In the genomic region with DNA sequence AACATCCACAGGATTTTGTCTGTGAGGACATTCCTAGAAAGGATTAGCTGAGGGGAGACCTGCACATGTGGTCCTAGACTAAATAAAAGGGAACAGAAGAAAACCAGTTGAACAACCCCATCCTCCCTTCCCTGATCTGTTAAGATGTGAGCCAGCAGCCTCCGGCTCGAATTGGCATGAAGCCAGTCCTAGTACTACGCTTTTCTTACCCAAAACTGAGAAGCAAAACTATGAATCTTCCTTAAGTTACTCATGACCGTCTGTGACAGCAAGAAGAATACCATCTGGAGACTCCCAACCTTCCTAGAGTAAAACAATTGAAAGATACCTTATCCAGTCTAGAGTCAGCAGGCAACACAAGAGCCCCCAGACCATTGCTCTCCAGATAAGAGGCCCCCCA, we compare ENCODE assay signal across 37 mouse cellular contexts. TPM values are rescaled to one million over a fixed set of nuclear protein-coding genes. Genes with fewer than 3 reads are reported as not detected.
A peak's percentile ranks its signal among the peaks of the same experiment; 100 is the strongest.
DNase-seq lines count a peak whose midpoint lies in the region; TF ChIP-seq lines count a peak whose summit lies in the region.
"Had no signal": no experiment of that assay in that cellular context is flagged by ENCODE, and none has a peak within 500 bp of the region (broad histone marks: within the 10 kb centered on the region; RNA-seq: fewer than 3 reads in every experiment).

No protein-coding gene starts in this region.

- intact Hi-C loops in left cerebral cortex, postnatal 25 days (cut with DNase I) = no loop called here
- intact Hi-C loops in left cerebral cortex, postnatal 4 days (cut with DNase I) = no loop called here

- H3K4me3 ChIP-seq in layer of hippocampus, adult 2 months = no peak overlapping the region
- H3K4me3 ChIP-seq: embryonic facial prominence, embryonic 12.5 days; forebrain, embryonic 10.5 days; forebrain, embryonic 15.5 days; heart, embryonic 10.5 days; heart, embryonic 15.5 days; hindbrain, embryonic 12.5 days; limb, embryonic 13.5 days; liver, embryonic 12.5 days; midbrain, embryonic 12.5 days; myocyte; neural tube, embryonic 12.5 days had no signal

- peak; percentile 16 to 50 for DNase-seq in layer of hippocampus, adult 2 months (ENCODE audit: low spot score in 2 of 2)
- DNase-seq in layer of hippocampus, postnatal 25 days (ENCODE audit: extremely low spot score in 1 of 2, low spot score in 1 of 2) = no peak
- peak; percentile 21 to 48 for DNase-seq in left cerebral cortex, postnatal 25 days (ENCODE audit: low spot score in 2 of 2)
- no peak for DNase-seq in left cerebral cortex, postnatal 4 days
- peak; percentile 27 for DNase-seq in right cerebral cortex, postnatal 14 days
- no peak for DNase-seq in right cerebral cortex, postnatal 25 days
- peak; percentile 12 for DNase-seq in telencephalon, adult 2 months (ENCODE audit: low read depth, low spot score)
- no peak for DNase-seq in gastrocnemius, postnatal 4 days (ENCODE audit: low spot score in 2 of 2)
- DNase-seq: adrenal gland, adult 8-10 months; B cell, adult 2 months; cerebellum, adult 8-10 months; cerebellum, postnatal 36 days; heart, postnatal 36 days; kidney, adult 8-10 months; kidney, postnatal 4 days; liver, postnatal 0 days; lung, postnatal 14 days; right cerebral cortex, adult 18-20 months; thymus, postnatal 14 days had no signal

- no peak for TF ChIP-seq CTCF in layer of hippocampus, adult 2 months (conservative IDR thresholded peaks at IDR 0.05)

- H3K27ac ChIP-seq in layer of hippocampus, adult 2 months = no peak overlapping the region
- H3K27ac ChIP-seq: embryonic facial prominence, embryonic 12.5 days; forebrain, embryonic 10.5 days; forebrain, embryonic 15.5 days; heart, embryonic 10.5 days; heart, embryonic 15.5 days; hindbrain, embryonic 12.5 days; hindbrain, postnatal 0 days; kidney, postnatal 0 days; limb, embryonic 13.5 days; liver, embryonic 12.5 days; midbrain, embryonic 12.5 days; neural tube, embryonic 12.5 days had no signal

RNA-seq across cellular contexts. Expression of a gene that starts 15.9 kb away (rescaled TPM):
- total RNA-seq in layer of hippocampus, adult 2 months (2021) = under 1 TPM in 1 of 2 experiments, not detected in 1; 0.29 TPM
- under 1 TPM; 0.26 to 0.54 TPM for total RNA-seq in layer of hippocampus, postnatal 25 days (2021)
- 1 to 10 TPM in 1 of 2 experiments, not detected in 1; 3.2 TPM for total RNA-seq in left cerebral cortex, postnatal 25 days (2021)
- under 1 TPM; 0.26 to 0.46 TPM for total RNA-seq in left cerebral cortex, postnatal 4 days (2021)
- not detected for total RNA-seq in gastrocnemius, postnatal 4 days (2021)
- total RNA-seq: adrenal gland, adult 8-10 months; adrenal gland, postnatal 4 days; gastrocnemius, adult 8-10 months; granulocyte monocyte progenitor cell, adult 5-6 weeks; heart, postnatal 36 days; megakaryocyte progenitor cell, adult 5-6 weeks; midbrain, postnatal 0 days had no signal

Comparison
In these comparisons a context has a peak if more than half of its experiments do, and no peak if none do; other contexts are left out.
1. DNase-seq: peak in layer of hippocampus, adult 2 months (2 of 2), left cerebral cortex, postnatal 25 days (2 of 2), right cerebral cortex, postnatal 14 days (single experiment) and telencephalon, adult 2 months (single experiment); none in layer of hippocampus, postnatal 25 days (0 of 2), left cerebral cortex, postnatal 4 days (single experiment), right cerebral cortex, postnatal 25 days (single experiment) and gastrocnemius, postnatal 4 days (0 of 2).